Mouse (Mus musculus): ENCODE data around the gene Tmem107.

The Tmem107 gene

DNA sequence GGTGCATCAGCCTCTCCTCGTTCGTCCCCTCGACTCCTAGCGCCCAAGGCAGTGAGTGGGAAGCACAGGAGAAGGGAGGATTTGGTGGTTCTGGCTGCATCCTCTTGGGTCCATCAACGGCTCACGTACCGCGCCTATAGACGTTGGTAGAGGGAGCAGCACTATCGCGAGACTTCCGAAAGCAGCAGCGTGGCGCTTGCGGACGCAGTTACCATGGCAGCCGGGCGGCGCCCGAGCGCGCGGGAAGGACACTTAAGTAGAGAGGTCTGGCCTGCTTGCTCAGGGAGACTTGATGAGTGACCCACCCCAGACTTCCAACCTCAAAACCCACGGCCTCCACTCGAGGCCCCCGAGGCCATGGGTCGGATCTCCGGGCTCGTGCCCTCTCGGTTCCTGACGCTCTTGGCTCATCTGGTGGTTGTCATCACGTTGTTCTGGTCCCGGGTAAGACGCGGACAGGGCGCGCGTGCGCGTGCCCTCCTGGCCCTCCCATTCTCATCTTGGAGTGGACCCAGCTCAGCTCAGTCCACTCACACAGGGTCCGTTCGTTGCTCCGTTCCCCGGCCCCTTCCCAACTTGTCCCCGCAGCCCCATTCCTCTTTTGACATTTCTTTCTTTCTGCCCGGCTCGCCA lies at the start of gene Tmem107:
Gene Tmem107 (plus strand): TSS at position 217 of the 633 bp plus-strand sequence.
- in situ Hi-C loops (cut with MboI; ENCODE audit: unreplicated experiment in 2 of 2): loop anchor here in 1 of 2 experiments (25.0 kb wide), 1 partner anchor 917 kb away; the partner anchor contains the start of genes Ctdnep1, Elp5, Gabarap and Phf23

DNA sequence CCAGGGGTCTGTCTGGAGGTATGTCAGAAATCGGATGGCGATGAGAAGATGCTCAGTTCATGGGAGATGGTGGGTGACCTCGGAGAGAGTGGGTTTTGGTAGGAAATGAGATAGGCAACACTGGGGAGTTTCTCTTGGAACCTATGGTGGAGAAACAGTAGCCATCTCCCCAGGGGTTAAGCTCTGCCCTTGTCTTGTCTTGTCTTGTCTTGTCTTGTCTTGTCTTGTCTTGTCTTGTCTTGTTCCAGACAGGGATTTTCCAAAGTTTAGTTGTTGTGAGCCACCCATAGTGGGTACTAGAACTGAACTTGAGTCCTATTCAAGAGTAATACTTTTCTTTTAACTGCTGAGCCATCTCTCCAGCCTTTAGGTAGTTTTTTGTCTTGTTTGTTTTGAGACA lies 44.0 kb upstream of the Tmem107 start:
- in situ Hi-C loops (cut with MboI; ENCODE audit: unreplicated experiment in 2 of 2): no loop called here

GRCm38 (mm10) chr11:69028805-69029204 lies 41.8 kb upstream of the Tmem107 start:
- in situ Hi-C loops (cut with MboI; ENCODE audit: unreplicated experiment in 2 of 2): no loop called here

DNA sequence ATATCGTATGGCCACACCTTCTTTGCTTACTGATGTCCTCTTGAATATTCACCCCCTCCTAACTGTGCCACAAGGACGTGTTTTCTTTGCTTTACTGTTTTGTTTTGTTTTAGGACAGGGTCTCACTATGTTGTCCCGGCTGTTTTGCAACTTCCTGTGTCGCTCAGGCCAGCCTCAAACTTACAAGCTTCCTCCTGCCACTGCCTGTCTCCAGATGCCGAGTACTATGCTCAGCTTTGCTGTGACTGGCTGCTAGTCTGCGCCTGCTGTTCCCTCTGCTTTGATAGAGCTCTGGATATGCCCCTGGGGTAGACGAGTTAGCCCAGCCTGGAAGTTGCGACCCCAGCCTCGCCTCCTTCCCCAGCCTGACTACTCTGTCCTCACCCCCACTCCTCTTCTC lies 37.1 kb upstream of the Tmem107 start:
- in situ Hi-C loops (cut with MboI; ENCODE audit: unreplicated experiment in 2 of 2): loop anchor here (5.0 to 10.0 kb wide), 3 partner anchors 66 to 126 kb away; partner anchors contain the start of gene Slc25a35 (in 2 of the 2)

GRCm38 (mm10) chr11:69034585-69034984 lies 36.0 kb upstream of the Tmem107 start:
- in situ Hi-C loops (cut with MboI; ENCODE audit: unreplicated experiment in 2 of 2): loop anchor here (5.0 to 10.0 kb wide), 3 partner anchors 67 to 127 kb away; partner anchors contain the start of gene Slc25a35 (in 2 of the 2)

DNA sequence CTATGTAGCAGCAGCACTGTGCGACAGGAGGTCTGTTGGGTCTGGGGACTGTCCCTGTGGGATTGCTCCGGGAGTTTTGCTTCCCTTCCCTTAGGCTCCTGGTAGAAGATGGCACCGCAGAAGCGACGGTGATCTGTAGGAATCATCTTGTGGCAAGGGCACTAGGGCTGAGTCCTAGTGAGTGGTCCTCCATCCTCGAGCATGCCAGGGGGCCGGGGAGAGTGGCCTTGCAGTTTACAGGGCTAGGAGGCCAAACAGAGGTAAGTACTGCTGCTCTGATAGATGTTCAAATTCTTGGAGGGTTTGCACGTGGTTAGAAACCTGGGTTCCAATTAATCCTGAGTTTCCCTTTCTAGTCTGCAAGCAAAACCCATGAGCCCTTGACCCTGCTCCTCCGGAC lies 35.2 kb upstream of the Tmem107 start:
- in situ Hi-C loops (cut with MboI; ENCODE audit: unreplicated experiment in 2 of 2): loop anchor here (5.0 to 10.0 kb wide), 2 partner anchors 71 to 128 kb away; partner anchors contain the start of gene Slc25a35 (in 1 of the 2)

GRCm38 (mm10) chr11:69035849-69036248 lies 34.8 kb upstream of the Tmem107 start:
- in situ Hi-C loops (cut with MboI; ENCODE audit: unreplicated experiment in 2 of 2): loop anchor here (5.0 to 10.0 kb wide), 2 partner anchors 71 to 129 kb away; partner anchors contain the start of gene Slc25a35 (in 1 of the 2)

DNA sequence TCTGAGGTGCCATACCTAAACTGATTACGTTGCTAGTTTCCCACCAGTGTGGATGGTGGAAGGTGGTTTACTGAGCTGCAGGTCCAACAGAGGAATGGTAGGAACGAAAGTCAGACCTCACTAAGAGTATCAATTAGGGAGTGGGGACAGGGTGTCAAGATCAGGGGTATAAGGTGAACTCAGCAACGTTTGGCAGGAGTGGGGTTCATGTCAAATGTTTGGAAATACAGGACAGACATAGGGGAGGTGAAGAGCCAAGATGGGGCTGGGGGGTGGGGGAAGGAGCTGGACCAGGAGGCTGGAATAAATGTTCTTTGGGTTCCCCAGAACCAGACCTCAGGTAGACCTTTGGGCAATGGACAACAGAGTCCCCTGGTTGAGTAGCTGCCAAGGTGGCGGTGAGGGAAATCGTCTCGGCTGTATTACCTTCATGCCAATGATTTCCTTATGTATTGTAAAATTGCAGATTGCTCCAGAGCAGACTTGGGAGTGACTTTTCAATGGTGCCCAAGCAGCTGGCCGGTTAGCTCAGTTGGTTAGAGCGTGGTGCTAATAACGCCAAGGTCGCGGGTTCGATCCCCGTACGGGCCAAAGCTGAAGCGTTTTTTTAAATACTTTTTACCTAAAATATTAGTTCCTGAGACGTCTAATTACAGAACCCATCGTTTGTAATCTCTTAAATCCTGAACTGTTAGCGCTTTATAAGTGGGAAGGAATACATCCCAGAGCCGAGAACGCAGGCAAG lies 33.9 kb upstream of the Tmem107 start:
- in situ Hi-C loops (cut with MboI; ENCODE audit: unreplicated experiment in 2 of 2): loop anchor here (5.0 to 10.0 kb wide), 2 partner anchors 72 to 129 kb away; partner anchors contain the start of gene Slc25a35 (in 1 of the 2)

- in situ Hi-C loops (cut with MboI; ENCODE audit: unreplicated experiment in 2 of 2): loop anchor here (5.0 to 10.0 kb wide), 2 partner anchors 73 to 130 kb away; partner anchors contain the start of gene Slc25a35 (in 1 of the 2)
These were observed 33.2 kb upstream of the Tmem107 start for GRCm38 (mm10) chr11:69037231-69038061.

DNA sequence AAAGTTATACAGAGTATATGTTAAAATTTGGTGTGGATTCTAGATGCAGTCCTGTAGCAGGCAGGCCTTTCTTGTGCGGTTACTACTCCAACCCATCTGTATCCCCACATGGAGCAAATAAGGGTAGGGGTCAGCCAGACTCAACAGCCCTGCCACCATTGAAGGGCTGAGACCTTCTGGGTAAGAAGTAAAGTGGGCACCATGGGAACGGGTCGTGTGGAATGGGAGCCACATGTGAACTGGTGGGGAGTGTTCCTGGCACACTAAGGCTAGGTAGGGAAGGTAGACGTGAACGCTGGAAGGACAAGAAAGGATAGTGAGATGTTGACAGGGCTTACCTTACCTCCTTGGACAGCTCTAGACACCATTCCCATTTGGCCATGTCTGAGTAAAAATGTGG lies 32.4 kb upstream of the Tmem107 start:
- in situ Hi-C loops (cut with MboI; ENCODE audit: unreplicated experiment in 2 of 2): loop anchor here (5.0 to 10.0 kb wide), 2 partner anchors 73 to 131 kb away; partner anchors contain the start of gene Slc25a35 (in 1 of the 2)

DNA sequence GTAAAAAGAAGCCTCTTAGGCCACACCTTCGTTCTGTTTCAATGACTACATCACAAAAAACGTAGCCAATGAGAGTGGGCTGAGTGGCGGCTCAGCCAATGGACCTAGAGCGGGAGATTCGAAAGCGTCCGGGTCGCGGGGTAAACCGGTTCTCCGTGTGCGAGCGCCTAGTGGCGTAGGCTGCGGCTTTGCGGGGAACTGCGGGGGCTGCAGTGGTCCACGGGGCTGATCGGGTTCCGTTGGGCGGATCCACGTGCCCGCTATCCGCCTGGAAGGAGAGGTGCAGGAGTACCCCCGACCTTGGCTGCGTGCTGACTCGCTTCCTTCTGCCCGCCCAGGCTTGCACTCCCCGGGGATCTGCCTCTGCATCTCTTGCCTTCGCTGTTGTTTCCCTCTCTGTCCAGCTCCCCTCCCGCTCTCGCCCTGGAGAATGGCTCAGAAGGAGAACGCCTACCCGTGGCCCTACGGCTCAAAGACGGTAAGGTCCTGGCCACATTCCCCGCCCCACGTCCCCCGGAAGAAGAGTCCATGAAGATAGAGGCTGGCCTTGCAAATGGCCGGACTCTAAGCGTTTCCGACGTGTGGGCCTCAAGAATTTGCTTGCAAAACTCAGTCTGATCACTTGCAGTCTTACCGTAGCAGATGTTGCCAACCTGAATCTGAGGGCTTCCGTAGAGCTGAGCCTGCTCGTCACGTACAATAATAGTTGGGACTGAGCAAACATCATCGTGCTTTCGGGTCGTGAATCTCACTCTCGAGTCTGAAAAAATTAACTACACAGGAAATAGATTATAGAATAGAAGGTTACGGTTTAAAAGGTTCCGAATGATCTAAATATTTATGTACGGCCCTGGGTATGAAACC lies 24.8 kb upstream of the Tmem107 start, which contains the start of gene Aurkb:
Gene Aurkb (plus strand): TSS at position 117 of the 864 bp plus-strand sequence.
- in situ Hi-C loops (cut with MboI; ENCODE audit: unreplicated experiment in 2 of 2): no loop called here

DNA sequence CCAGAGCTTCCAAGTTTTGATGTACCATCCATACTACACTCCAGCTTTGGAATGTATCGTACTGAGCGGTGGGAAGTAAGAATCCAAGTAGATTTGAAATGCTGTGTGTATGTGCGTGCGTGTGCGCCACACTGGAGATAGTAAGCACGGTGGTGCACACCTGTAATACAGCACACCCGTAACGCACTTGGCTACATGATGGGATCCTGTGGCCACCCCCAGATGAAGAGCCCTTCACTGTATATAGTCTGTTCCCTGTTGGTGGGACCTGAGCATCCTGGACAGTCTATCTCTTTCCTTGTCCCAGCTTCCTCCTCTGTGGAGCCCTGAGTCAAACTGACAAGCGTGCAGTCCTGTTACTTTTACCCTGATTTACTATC lies 24.2 kb upstream of the Tmem107 start:
- in situ Hi-C loops (cut with MboI; ENCODE audit: unreplicated experiment in 2 of 2): no loop called here

DNA sequence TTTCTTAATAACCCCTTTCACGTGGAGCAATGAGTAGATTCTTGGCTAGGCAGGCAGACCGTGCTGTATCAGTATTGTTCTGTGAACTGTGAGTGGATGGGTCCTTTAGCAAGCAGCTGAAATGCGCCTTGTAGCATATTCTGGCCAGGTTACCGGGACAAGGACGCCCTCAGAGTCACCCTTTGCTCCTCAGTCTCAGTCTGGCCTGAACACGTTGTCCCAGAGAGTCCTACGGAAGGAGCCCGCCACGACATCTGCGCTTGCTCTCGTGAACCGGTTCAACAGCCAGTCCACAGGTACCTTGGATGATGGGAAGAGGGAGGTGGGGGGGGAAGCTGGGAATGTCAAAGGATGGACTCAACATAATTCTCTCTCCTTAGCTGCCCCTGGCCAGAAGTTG lies 23.0 kb upstream of the Tmem107 start:
- in situ Hi-C loops (cut with MboI; ENCODE audit: unreplicated experiment in 2 of 2): no loop called here

DNA sequence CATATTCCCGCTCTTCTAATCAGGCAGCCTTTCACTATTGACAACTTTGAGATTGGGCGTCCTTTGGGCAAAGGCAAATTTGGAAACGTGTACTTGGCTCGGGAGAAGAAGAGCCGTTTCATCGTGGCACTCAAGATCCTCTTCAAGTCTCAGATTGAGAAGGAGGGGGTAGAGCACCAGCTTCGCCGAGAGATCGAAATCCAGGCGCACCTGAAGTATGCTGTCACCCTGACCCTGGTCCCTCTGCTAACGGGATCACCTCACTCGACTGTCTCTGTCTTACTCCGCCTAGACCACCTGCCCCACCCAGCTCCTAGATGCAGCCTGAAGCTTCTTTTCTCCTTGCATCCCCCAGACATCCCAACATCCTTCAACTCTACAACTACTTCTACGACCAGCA lies 22.5 kb upstream of the Tmem107 start:
- in situ Hi-C loops (cut with MboI; ENCODE audit: unreplicated experiment in 2 of 2): no loop called here

DNA sequence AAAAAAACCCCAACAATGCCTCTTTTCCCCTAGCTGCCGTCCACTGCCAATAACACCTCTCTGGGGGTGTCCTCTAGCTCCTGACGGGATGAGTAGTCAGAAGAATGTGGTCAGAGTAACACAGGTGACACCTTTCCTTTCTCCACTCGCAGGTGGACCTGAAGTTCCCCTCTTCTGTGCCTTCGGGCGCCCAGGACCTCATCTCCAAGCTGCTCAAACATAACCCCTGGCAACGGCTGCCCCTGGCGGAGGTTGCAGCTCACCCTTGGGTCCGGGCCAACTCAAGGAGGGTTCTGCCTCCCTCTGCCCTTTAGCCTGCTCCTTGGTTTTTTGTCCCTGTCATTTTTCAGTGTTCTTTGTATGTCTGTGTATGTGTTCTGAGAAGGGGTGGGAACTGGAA lies 19.9 kb upstream of the Tmem107 start:
- in situ Hi-C loops (cut with MboI; ENCODE audit: unreplicated experiment in 2 of 2): loop anchor here in 1 of 2 experiments (25.0 kb wide), 1 partner anchor 937 kb away; the partner anchor contains the start of genes Ctdnep1, Elp5, Gabarap and Phf23

DNA sequence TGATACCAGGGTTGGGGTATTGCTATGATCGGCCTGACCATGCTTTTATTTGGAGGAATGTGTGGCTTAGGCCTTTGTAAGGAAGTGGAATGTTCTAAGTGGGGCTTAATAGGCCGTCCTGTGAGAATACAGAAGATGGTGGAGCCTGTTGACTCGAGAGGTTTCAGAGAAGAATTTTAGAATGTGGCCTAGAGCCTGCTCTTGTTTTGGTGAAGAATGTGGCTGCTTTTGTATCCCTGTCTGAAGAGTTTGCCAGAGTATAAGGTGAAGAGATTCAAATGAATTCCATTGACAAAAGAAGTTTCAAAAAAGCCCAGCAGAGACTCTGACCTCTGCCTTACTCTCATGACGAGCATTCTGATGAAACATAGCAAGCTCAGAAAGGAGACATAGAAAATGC lies 18.8 kb upstream of the Tmem107 start:
- in situ Hi-C loops (cut with MboI; ENCODE audit: unreplicated experiment in 2 of 2): loop anchor here in 1 of 2 experiments (25.0 kb wide), 1 partner anchor 936 kb away; the partner anchor contains the start of genes Ctdnep1, Elp5, Gabarap and Phf23

- in situ Hi-C loops (cut with MboI; ENCODE audit: unreplicated experiment in 2 of 2): loop anchor here in 1 of 2 experiments (25.0 kb wide), 1 partner anchor 934 kb away; the partner anchor contains the start of genes Ctdnep1, Elp5, Gabarap and Phf23
These were observed 17.7 kb upstream of the Tmem107 start for GRCm38 (mm10) chr11:69052824-69053421.

- in situ Hi-C loops (cut with MboI; ENCODE audit: unreplicated experiment in 2 of 2): loop anchor here in 1 of 2 experiments (25.0 kb wide), 1 partner anchor 933 kb away; the partner anchor contains the start of genes Ctdnep1, Elp5, Gabarap and Phf23
These were observed 16.8 kb upstream of the Tmem107 start for GRCm38 (mm10) chr11:69053848-69054247.
